In the genomic region with DNA sequence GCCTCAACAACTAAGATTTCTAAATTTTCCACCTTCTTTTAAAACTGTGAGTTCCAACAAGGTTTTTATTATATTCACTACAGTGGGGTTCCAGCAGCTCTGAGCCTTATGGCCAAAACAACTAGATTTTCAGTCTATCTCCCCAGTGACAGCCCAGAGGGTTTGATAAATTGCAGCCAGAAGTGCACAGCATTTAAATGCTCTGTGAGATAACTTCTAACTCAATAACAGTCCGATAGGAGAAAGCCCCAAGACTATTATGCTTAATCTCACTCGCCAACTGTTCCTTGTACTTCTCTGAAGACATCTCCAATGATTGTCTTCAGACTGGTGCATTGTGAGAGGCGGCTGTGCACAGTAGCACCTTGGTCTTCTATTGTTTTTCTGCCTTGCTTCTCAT, we compare ENCODE assay signal across 34 mouse cellular contexts.
"Had no signal": no experiment of that assay in that cellular context is flagged by ENCODE, and none has a peak within 500 bp of the region (broad histone marks: within the 10 kb centered on the region; RNA-seq: fewer than 3 reads in every experiment).

No protein-coding gene starts in this region.

- H3K4me3 ChIP-seq: heart, embryonic 12.5 days; heart, embryonic 13.5 days; heart, embryonic 15.5 days; hindbrain, embryonic 10.5 days; hindbrain, embryonic 12.5 days; hindbrain, embryonic 13.5 days; hindbrain, embryonic 15.5 days; intestine, embryonic 15.5 days; kidney, embryonic 15.5 days; layer of hippocampus, adult 2 months; left cerebral cortex, adult 2 months had no signal

- H3K27me3 ChIP-seq: heart, embryonic 12.5 days; heart, embryonic 13.5 days; heart, embryonic 15.5 days; hindbrain, embryonic 12.5 days; hindbrain, embryonic 13.5 days; hindbrain, embryonic 15.5 days; intestine, embryonic 15.5 days; kidney, embryonic 15.5 days had no signal

- H3K9me3 ChIP-seq: heart, embryonic 12.5 days; heart, embryonic 13.5 days; heart, embryonic 15.5 days; hindbrain, embryonic 10.5 days; hindbrain, embryonic 12.5 days; hindbrain, embryonic 13.5 days; hindbrain, embryonic 15.5 days; intestine, embryonic 15.5 days; kidney, embryonic 15.5 days had no signal

- H3K27ac ChIP-seq: heart, embryonic 13.5 days; heart, embryonic 15.5 days; hindbrain, embryonic 10.5 days; hindbrain, embryonic 12.5 days; hindbrain, embryonic 13.5 days; hindbrain, embryonic 14.5 days; hindbrain, embryonic 15.5 days; hindbrain, postnatal 0 days; intestine, embryonic 15.5 days; kidney, embryonic 15.5 days; kidney, postnatal 0 days; layer of hippocampus, adult 2 months; left cerebral cortex, adult 2 months had no signal

- H3K4me2 ChIP-seq: heart, embryonic 11.5 days; heart, embryonic 12.5 days; heart, embryonic 13.5 days; heart, embryonic 15.5 days; hindbrain, embryonic 12.5 days; hindbrain, embryonic 13.5 days; hindbrain, embryonic 14.5 days; hindbrain, embryonic 15.5 days; intestine, embryonic 15.5 days; kidney, embryonic 15.5 days had no signal

- H3K9ac ChIP-seq: heart, embryonic 12.5 days; heart, embryonic 13.5 days; heart, embryonic 15.5 days; hindbrain, embryonic 12.5 days; hindbrain, embryonic 13.5 days; hindbrain, embryonic 14.5 days; hindbrain, embryonic 15.5 days; intestine, embryonic 15.5 days; kidney, embryonic 15.5 days had no signal

- H3K36me3 ChIP-seq: heart, embryonic 12.5 days; heart, embryonic 13.5 days; heart, embryonic 15.5 days; hindbrain, embryonic 10.5 days; hindbrain, embryonic 12.5 days; hindbrain, embryonic 13.5 days; hindbrain, embryonic 15.5 days; intestine, embryonic 15.5 days; kidney, embryonic 15.5 days had no signal

- ATAC-seq: hindbrain, embryonic 16.5 days; hindbrain, postnatal 0 days; inflammation-experienced regulatory T-cells, adult 6 months; intestine, embryonic 15.5 days; intestine, embryonic 16.5 days had no signal

- DNase-seq: heart, postnatal 10 days; heart, postnatal 14 days; heart, postnatal 36 days; heart, postnatal 4 days; kidney, adult 11 months; kidney, adult 18-20 months; kidney, adult 2 months; kidney, adult 8-10 months; kidney, adult 9 months; kidney, postnatal 10 days; kidney, postnatal 14 days; kidney, postnatal 25 days; kidney, postnatal 36 days; kidney, postnatal 4 days; layer of hippocampus, adult 9-11 months; layer of hippocampus, postnatal 36 days had no signal

- H3K4me1 ChIP-seq: heart, embryonic 12.5 days; heart, embryonic 13.5 days; heart, embryonic 15.5 days; hindbrain, embryonic 10.5 days; hindbrain, embryonic 12.5 days; hindbrain, embryonic 13.5 days; hindbrain, embryonic 15.5 days; intestine, embryonic 15.5 days; kidney, embryonic 15.5 days had no signal
